Mouse (Mus musculus) erythroblast, embryonic 14.5 days (primary cell): ENCODE measurements around the gene Eno2.

Source experiments
- GATA1 ChIP-seq: IDR thresholded peaks from 2 replicates; pipeline ENCODE4 v1.6.1; 2012; ENCODE audit warnings: low read length, inconsistent platforms, mixed read lengths
- TAL1 ChIP-seq: IDR thresholded peaks from 3 replicates; pipeline ENCODE4 v1.6.1; 2012; ENCODE audit warnings: low read length, inconsistent platforms, mixed read lengths

GRCm38 (mm10) chr6:124757909-124758848, 11.3 kb downstream of the Eno2 start:
- TF ChIP-seq GATA1, result no peak
- no peak for TF ChIP-seq TAL1
